Mouse (Mus musculus): ENCODE measurements around the gene Cyp2w1.

DNA sequence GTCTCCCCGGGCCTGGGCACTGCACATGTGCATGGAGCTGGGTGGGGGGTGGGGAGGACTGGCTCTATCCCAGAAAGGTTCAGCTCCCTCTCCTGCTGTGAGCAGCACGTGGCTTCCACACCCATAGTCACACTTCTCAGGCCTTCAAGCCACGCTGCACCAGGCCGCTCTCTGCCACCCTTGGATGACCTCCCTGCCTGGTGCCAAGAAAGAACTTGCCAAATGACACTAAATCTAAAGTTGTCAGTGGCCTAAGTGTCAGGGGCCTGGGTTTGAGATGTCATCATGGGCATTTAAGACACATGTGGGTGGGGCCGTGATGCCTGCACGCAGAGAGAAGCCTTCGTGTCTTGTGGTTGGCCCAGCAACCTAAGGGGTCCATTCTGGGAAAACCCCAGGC is 32.0 kb upstream of the Cyp2w1 start:
- TF ChIP-seq EP300 (IDR thresholded peaks at IDR 0.05; ENCODE audit: low read depth) (no peak), CTCF (IDR thresholded peaks at IDR 0.05; ENCODE audit: low read depth) (no peak)

All from liver, postnatal 0 days (tissue).